Mouse (Mus musculus): ENCODE results near the gene Znrf3.
A peak's percentile ranks its signal among the peaks of the same experiment; 100 is the strongest.

Gene Znrf3

DNA sequence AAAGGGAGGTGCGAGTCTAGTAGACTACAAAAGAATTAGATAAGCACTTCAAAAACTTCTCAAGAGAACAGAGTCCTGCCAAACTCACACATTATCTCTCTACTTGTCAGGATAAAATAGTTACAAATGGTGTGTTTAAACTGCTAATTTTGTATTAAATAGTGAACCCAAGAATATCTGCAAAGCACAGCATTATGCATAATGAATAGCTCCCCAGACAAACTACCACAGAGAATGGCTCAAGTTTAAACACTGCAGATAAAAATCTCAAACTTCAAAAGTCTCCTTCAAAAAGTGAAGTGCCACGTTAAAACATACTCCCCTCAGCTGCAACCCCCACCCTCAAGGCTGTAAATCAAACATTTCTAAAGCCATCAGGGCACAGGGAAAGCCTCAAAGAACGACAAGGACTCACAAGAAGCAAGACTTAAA is 2.0 kb downstream of the Znrf3 start:
- no peak for DNase-seq (ENCODE audit: low spot score in 2 of 2)

DNA sequence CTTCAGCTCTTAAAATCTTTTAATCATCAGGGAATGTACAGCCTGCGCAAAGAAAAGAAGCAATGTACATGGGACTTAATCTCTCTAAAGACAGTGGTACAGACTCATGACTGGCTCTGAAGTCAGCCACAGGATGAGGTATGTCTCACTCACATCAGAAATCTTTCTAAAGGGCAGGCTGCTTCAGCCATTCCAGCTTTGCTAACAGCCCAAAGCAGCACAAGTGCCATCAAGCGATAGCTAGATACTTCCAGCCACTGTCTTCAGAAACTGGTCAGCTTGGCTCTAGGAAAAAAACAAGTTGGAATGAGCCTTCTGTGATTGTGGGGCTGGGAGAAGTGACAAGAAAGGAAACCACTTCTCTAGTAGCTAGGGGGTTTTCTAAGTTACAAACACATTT is 7.0 kb downstream of the Znrf3 start:
- DNase-seq (ENCODE audit: low spot score in 2 of 2) = no peak

DNA sequence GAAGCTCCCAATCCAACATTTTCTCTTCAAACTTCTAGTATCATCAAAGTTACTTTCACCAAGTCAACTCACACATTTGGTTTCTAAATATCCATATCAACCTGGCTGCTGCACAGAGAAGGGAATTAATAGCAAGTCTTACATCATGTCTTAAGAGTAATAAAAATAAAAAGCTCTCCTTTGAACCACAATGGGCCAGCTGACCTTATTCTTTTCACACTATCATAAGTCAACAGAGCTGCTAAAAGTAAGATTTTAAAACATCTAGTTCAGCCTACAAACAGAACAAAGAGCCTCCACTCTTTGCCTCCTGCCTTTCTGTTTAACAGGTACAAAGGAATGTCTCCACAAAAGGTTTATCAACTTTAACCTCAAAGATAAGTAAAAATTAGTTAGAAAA is 7.7 kb downstream of the Znrf3 start:
- no peak for DNase-seq (ENCODE audit: low spot score in 2 of 2)

DNA sequence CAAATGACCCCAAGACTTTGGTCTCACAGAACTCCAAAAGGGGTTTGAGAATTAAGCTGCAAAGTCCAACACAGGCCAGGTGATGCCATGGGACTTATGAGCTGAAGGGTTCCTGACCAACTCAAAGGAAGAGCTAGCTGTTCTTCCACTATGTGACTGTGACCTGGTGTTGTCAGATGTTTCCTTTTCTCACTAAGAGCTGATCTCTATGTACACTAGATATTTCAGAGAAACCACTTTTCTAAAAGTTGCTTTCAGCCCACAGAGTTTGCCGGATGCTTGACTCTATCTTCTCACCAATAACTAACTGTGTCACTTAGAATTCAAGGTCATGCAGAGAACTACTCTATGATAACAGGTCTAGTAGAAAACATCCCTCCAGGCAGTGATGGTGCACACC is 9.2 kb downstream of the Znrf3 start:
- no peak for DNase-seq (ENCODE audit: low spot score in 2 of 2)

DNA sequence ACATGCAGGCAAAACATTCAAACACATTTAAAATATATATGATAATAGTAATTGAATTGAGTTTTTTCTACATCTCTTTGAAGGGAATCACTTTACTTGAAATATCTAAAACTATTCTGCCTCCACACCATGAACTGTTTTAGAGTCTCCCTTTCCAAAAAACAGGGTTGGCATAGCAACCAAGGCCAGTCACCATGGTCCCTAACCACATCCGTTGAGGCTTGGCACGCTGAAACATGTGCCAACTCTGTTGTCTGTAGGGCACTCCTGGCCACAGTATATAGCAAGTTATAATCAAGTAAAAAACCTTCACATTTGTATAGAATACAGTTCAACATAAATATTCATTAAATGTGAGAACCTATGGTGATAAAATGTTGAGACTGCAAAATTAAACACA is 12.3 kb downstream of the Znrf3 start:
- peak in 1 of 2 experiments; percentile 33 for DNase-seq (ENCODE audit: low spot score in 2 of 2)

DNA sequence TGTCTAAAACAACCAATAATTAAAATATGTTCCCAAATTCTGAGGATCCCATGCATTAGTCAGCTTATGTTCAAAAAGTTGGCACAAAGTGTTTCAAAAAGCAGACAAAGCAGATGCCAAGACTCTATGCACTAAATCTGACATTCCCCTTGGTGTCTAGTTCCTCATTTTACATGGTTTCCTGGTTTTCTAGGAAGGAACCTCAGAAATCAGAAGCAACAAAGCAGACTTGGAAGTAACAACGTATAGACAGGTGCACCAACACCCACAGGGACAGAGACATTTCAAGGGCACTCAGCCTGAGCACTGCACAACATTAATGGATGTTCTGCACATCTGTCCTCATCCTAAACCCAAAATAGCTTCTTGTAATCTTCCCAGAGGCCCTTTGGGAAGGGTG is 13.8 kb downstream of the Znrf3 start:
- DNase-seq (ENCODE audit: low spot score in 2 of 2) = no peak

DNA sequence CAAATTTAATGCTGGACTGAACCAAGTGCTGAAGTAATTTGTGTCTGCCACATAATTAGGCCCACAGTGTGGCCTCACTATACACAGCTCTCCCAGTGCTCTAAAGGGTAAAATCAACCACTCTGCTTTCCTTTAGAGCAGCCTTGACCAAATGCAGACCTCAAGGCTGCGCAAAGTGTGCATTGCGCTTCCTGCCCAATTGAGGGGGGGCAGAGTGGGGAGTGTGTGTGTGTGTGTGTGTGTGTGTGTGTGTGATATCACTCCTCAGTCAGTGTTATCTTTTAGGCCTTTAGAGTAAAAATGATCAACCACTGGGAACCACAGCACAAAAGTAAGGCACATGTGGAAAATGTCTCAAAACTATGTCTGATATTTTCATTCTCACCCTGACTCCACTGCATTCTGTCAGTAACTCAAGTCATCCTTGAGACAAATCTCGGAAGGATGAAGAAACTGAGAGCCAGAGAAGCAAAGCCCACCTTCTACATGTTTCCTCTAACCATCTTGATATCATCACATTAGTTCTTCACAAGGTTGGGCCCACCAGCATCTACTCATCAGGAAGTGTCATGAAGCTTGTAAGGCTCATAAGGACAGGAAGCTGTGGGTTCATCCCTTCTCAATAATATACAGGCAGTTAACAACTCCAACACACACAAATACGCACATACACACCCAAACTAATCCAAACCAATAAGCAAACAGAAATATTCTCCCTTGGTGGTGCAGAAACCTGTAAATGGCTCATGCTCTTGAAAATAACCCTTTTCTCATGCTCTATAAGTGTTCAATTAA is 15.1 kb downstream of the Znrf3 start:
- no peak for DNase-seq (ENCODE audit: low spot score in 2 of 2)

DNA sequence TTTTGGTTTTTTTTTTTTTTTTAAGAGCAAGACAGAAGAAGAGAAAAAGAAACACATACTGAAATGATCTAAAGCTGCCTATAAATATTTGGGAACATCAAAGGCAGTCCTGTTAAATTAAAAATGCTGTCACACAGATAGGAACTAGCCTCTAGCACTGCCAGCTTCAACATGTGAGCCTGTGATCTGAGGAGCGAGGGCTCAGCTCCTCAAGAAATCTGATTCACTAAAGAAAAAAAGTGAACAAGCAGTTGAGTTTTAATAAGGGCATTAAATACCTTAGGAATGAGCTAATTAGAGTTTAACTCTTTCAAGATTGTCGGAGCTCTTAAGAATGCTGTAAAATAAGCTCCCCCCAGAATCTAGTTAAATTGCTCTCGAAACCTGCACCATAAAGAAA is 17.4 kb downstream of the Znrf3 start:
- DNase-seq (ENCODE audit: low spot score in 2 of 2) = no peak

DNA sequence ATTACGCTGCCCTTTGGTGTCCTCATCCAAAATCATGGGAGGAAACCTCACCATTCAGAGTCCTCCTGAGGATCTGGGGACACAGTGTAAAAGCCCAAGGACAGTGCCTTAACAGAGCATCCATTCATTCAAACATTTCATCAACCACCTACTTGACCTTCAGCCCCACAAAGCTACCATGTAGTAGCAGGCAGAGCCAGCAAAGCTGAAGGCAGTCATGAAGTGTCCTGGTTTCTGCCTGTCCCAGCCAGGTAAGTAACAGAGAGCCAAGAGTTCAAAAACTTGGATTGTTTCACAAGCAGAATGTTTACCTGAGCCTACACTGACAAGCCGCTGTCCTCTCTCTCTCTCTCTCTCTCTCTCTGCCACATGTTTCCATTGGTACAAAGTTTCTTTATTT is 18.3 kb downstream of the Znrf3 start:
- no peak for DNase-seq (ENCODE audit: low spot score in 2 of 2)

DNA sequence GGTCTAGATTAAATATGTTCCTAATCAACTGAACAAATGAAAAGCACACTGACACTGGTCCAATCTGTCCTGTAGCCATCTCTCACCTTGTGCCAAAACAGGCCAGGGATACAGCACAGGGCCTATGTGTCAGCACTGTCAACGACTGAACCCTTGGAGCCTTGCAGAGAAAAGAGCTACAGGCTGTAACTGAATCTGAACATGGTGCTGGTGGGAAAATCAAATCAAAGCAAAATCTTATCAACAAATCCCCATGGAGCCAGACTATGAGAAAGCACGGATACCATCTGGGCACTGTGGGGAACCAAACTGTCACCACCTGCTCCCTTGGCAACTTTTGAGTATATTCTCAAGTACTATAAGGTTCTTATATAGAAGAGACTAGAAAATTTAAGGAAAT is 19.5 kb downstream of the Znrf3 start:
- peak; percentile 21 to 70 for DNase-seq (ENCODE audit: low spot score in 2 of 2)

DNA sequence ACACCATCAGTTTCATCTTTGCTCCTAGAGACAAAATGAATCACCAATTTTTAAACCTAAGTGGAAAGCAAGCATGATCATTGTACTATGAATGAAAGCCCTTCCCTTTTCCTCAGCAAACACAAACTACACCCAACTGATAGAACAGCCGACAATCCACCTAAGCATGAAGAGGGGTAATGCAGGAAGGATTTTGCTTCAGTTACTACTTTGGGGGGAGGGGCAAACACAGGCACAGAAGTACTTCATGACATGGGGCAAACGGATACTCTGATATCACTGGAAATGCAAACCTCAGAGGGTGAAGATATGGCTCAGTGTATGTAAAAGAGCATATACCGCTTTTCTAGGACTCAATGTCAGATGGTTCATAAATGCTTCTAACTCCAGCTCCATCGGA is 20.5 kb downstream of the Znrf3 start:
- DNase-seq (ENCODE audit: low spot score in 2 of 2) = no peak

DNA sequence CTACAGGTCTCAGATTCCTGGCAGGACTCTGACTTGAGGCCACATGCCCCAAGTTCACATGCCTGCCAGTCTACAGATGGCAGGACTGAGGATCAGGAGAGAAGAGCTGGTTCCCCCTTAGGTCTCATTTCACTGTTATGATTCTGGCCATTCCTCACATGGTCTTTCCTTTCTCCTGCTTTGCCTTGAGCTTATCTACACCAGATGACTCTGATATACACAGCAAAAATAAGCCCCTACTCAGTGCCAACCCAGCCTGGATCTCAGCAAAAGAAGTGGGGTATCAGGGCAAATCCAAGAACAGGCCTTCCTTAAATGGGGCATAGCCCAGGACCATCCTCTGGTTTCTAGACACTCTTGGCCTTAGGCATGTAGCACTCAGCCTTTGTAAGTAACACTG is 21.6 kb downstream of the Znrf3 start:
- no peak for DNase-seq (ENCODE audit: low spot score in 2 of 2)

DNA sequence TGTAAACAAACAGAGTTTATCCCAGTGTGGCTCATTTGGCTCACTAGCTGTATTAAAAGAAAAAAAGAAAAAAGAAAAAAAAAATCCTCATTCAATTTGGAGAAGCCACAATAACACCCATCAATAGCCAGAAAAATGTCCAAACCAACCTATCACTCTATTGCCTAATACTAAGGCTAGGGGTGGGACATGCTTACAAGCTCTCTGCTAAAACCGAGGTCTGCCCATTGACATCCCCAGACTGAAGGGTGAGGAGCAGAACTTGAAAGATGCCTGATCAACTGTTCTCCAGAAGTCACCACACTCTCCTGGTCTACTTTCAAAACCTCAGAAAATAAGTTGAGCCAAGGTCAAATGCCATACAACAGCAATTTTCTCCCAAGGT is 22.4 kb downstream of the Znrf3 start:
- DNase-seq (ENCODE audit: low spot score in 2 of 2) = no peak

DNA sequence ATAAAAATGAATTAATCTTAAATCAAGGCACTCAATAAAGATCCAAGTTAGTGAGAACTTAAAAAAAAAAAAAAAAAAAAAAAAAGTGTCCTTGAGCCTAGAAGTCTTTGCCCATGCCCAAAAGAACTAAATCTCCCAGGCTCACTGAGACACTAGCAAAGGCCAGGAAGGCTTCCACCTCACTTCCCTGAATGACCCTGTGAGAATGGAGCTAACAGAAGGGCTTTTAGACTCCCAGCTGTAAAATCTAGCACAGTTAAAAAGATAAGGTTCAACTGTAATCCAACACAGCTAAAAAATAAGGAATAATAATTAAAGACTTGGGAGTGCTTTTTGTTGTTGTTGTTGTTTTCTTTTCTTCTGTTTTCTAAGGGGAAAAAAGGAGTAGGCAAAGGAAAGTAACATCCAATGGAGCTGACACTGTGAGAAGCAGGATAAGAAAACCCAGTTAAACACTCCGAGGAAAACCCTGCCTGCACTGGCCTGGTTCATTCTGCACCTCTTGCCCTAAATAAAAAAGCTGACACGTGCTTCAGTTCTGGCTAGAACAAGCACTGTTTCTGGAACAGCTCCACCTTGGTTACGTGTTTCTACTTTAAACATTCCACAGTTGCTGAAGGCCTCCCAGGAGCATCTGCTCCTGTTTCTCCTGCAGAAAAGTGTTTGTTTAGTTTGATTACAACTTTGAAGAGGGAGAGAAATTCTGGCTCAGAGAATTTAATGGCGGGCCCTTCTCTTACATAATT is 23.0 kb downstream of the Znrf3 start:
- DNase-seq (ENCODE audit: low spot score in 2 of 2) = peak; percentile 28 to 73

DNA sequence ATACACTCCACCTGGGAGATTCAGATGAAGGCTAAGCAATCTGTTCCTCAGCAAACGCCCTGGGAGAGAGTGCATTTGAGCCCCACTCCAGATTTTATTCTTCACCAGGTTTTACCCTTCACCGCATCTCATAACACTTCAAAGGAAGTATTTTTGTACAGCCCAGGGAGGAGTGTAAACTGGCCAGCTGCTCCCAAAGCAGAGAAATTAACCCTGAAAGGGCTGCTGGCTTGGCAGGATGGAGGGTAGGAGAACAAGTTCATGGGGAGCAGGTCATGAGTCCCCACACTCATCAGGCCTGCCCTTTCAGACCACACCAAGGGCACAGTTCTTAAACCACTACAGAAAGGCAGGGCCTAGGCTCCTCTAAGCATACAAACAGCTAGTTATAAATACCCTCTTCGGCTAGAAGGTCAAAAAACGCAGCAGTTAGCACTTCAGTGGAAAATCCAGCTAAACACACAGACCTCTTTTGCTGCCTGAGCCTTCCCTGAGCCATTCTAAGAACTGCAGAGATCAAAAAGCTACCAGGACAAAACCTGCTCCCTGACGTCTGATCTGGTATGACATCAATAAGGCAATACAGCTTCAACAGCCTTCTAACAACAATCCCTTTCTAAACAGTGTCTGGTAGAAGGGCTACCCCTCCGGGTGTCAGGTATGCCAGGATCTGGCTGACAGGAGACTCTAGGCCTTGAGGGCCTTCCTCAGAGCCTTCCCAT is 28.9 kb downstream of the Znrf3 start:
- peak; percentile 17 to 58 for DNase-seq (ENCODE audit: low spot score in 2 of 2)

DNA sequence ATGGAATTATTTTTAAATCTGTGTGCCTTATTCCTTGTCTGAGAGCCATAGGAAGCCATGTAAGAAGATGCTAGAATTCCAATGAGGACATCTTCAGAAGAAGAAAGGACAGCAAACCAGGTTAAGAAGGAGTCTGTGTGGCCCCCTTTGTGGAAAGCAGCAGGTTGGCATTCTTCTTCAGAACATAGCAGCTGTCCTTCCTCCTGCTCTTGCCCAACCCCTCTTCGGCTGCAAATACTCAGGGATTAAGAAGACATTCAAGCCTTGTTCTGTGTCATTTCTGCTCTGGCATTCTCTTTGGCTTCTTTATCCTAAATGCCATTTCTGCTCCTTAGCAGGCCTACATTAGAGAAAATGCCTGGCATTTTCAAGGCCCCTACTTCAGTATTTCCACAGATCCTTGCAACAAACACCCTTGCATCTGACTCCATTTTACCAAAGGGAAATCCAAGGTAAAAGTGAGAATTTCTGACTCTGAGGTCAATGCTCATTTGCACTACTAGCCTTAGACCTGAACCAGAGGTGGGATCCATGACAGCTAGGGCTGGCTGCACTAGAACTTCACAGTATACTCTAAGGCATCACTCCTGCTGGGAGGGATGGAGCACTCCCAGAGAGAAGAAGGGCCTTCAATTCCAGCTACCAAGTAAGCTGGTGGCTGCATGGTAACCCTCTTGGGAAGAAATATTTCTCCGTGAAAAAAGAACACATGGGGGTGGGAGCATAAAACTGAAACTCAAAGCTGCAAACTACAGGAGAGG is 29.6 kb downstream of the Znrf3 start:
- DNase-seq (ENCODE audit: low spot score in 2 of 2) = no peak

DNA sequence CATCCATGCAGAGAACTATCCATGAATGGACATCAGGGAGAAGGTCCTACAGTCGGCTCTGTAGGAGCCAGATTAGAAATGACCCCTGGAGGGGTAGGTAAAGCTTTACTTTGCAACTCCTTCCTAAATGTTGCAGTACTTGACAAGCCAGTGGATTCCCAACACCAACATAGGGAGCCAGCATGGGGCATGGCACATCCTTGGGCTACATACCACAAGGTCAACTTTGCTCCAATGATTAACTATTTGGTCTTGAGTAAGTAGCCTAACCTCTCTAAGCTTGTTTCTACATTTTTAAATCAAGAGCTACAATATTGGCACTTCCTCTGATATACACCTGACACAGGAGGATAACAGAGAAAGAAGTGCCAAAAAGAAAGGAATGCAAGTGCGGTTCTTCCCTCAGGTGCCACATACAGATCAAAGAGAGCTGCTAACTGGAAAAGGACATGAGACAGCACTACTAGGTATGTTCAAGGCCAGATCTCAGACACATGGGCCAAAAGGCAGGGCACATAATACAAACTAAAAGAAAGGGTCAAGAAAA is 31.9 kb downstream of the Znrf3 start:
- DNase-seq (ENCODE audit: low spot score in 2 of 2) = no peak

DNA sequence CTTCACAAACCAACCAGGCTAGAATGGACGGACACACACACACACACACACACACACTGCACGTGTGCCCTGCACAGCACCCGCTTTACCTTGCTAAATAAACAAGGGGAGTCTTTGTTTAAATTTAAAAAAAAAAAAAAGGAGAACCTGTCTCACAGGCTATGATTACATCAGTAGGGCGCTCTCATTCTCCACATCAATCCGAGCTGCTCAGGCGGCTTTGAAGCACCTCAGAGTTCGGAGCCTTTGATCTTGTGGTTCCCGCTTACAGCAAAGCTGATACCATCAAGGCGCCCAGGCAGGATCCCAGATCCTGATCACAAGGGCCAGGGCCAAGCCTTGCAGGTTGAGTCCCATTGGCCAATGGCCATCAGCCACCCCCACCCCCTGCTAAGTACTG is 33.1 kb downstream of the Znrf3 start:
- DNase-seq (ENCODE audit: low spot score in 2 of 2) = no peak

DNA sequence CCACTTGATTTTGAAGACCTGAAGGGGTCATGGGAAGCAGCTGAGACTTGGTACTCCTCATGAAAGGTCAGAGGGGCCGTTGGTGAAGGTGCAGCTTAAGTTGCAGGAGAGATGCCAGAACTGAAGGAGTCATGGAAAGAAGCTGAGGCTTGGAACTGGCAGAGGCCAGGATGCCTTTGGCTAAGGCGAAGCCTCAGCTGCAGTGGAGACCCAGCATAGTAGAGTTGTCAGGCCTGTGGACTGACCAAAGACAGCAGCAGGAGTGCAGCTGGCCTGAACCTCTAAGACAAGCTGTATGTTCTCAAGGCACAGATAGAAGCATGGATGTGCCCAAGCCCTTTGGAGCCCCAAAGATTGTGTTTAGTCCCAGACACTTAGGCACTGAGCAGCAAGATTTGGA is 40.5 kb downstream of the Znrf3 start:
- no peak for DNase-seq (ENCODE audit: low spot score in 2 of 2)

DNA sequence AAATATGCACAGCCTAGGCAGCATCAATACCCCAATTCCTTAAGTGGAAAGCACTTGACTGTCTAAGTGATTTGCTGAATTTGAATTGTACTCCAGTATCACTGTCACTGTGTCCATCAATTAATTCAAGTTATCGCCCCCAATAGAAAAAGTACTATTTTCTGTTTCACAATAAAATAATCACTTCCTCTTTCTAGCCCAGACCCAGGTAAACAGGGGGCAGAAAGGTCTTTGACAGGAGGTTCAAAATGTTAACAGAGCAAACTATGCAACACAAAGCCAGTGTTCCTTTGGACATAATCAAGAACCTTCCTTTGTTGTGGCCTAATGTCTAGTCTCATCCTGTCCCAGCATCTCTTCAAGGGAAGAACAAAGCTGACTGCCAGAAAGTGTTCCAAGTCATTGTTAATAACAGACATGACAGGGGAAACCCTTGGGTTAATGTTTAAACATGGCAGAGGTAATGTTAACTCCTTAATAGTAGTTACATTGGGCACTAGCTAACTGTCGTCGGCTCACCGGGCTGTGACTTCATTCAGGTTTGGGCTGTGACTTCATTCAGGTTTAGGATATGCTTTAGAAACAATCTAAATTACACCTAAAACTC is 42.4 kb downstream of the Znrf3 start:
- DNase-seq (ENCODE audit: low spot score in 2 of 2) = no peak
